Mouse (Mus musculus) neural tube, embryonic 13.5 days (tissue): ENCODE results near the gene Tmtc1. TPM values are rescaled to one million over a fixed set of nuclear protein-coding genes. Genes with fewer than 3 reads are reported as not detected.

Experiments used
- polyA plus RNA-seq: library from polyadenylated mRNA; unstranded; fragments of >200 nt; fragmentation: Nextera tagmentation; extraction: Ambion mirVana; gene quantifications from 2 replicates; pipeline ENCODE4 v1.2.1, GENCODE M21; 2015

The Tmtc1 gene
- polyA plus RNA-seq, 1 experiment from 2014 or later: 4.1 TPM

Other genes starting within 250 kb of the Tmtc1 start
- 218 and 246 TPM in 2 replicates for gene Ergic2, start 232.0 kb downstream of the Tmtc1 start, polyA plus RNA-seq